In genomic region chr15:80401980-80402379, GRCm38 (mm10) we compare ENCODE assay signal across 14 mouse cellular contexts.
"Had no signal": no experiment of that assay in that cellular context is flagged by ENCODE, and none has a peak within 500 bp of the region (broad histone marks: within the 10 kb centered on the region; RNA-seq: fewer than 3 reads in every experiment).

No protein-coding gene starts in this region.

- H3K9me3 ChIP-seq: limb, embryonic 10.5 days; liver, embryonic 15.5 days; midbrain, embryonic 12.5 days; neural tube, embryonic 15.5 days had no signal

- H3K27me3 ChIP-seq: liver, embryonic 15.5 days; midbrain, embryonic 12.5 days; neural tube, embryonic 15.5 days had no signal

- H3K4me1 ChIP-seq: limb, embryonic 10.5 days; liver, embryonic 15.5 days had no signal

- H3K36me3 ChIP-seq: limb, embryonic 10.5 days; liver, embryonic 15.5 days; midbrain, embryonic 12.5 days; neural tube, embryonic 15.5 days had no signal

- ATAC-seq: lung, postnatal 0 days had no signal

- H3K27ac ChIP-seq: left cerebral cortex, adult 2 months; limb, embryonic 10.5 days; liver, embryonic 15.5 days; neural tube, embryonic 15.5 days had no signal

- H3K9ac ChIP-seq: liver, embryonic 15.5 days; midbrain, embryonic 12.5 days; neural tube, embryonic 15.5 days had no signal

- H3K4me2 ChIP-seq: liver, embryonic 11.5 days; liver, embryonic 15.5 days; midbrain, embryonic 12.5 days; neural tube, embryonic 15.5 days had no signal

- H3K4me3 ChIP-seq: left cerebral cortex, adult 2 months; limb, embryonic 10.5 days; liver, embryonic 15.5 days; midbrain, embryonic 12.5 days; neural tube, embryonic 15.5 days had no signal

- DNase-seq: kidney, postnatal 10 days; kidney, postnatal 4 days; lung, adult 2 months; lung, postnatal 36 days; right cerebral cortex, adult 18-20 months; thymus, adult 18-20 months; thymus, postnatal 14 days had no signal
